Mouse (Mus musculus) cortical plate, adult 2 months (tissue): ENCODE results near the gene Nudt16l1. TPM values are rescaled to one million over a fixed set of nuclear protein-coding genes. Genes with fewer than 3 reads are reported as not detected.

ENCODE experiments used
- H3K27ac ChIP-seq: fragments of 200-500 bp; 2 replicates; pipeline ENCODE4 v1.5.1; 2012; ENCODE audit warnings: low read length, control low read depth, inconsistent platforms; ENCODE audit not compliant: insufficient read depth
- H3K4me1 ChIP-seq: fragments of 200-500 bp; 2 replicates; pipeline ENCODE4 v1.6.1; 2011; ENCODE audit warnings: low read length; ENCODE audit not compliant: control insufficient read depth, insufficient read depth
- H3K4me3 ChIP-seq: fragments of 200-500 bp; 2 replicates; pipeline ENCODE4 v1.5.1; 2011; ENCODE audit warnings: mild to moderate bottlenecking, low read length, control low read depth; ENCODE audit not compliant: insufficient read depth
- CTCF ChIP-seq: fragments of 200-500 bp; IDR thresholded peaks from 2 replicates; pipeline ENCODE4 v1.5.1; 2011; ENCODE audit warnings: mild to moderate bottlenecking, control low read depth, low read length; ENCODE audit not compliant: insufficient read depth; ENCODE audit errors: extremely low read depth
- POLR2A ChIP-seq: fragments of 200-500 bp; IDR thresholded peaks from 2 replicates; pipeline ENCODE4 v1.6.1; 2011; ENCODE audit warnings: mild to moderate bottlenecking, low read length, control low read depth; ENCODE audit not compliant: insufficient read depth; ENCODE audit errors: extremely low read depth
- polyA plus RNA-seq: library from polyadenylated mRNA; depleted of rRNA; stranded (reverse); fragments of >200 nt; gene quantifications from 2 replicates; pipeline ENCODE4 v1.2.3, GENCODE M21; 2012

Nudt16l1 gene
- polyA plus RNA-seq, 1 experiment: 102 TPM

GRCm38 (mm10) chr16:4902390-4902789 is 36.2 kb upstream of the Nudt16l1 start:
- H3K4me1 ChIP-seq: peaks cover 2% of the 10 kb centered on the region; the same call in 1 of the 2 replicates
- H3K4me3 ChIP-seq: no peak overlapping the region
- H3K27ac ChIP-seq: no peak overlapping the region
- no peak for TF ChIP-seq CTCF
- TF ChIP-seq POLR2A: no peak

GRCm38 (mm10) chr16:4903491-4904102 is 35.0 kb upstream of the Nudt16l1 start:
- TF ChIP-seq POLR2A: no peak
- no peak for TF ChIP-seq CTCF
- Histone ChIP-seq H3K27ac (no peak overlapping the region), H3K4me1 (peaks cover 2% of the 10 kb centered on the region; the same call in 1 of the 2 replicates), H3K4me3 (no peak overlapping the region)

GRCm38 (mm10) chr16:4904878-4905277 is 33.7 kb upstream of the Nudt16l1 start:
- H3K27ac ChIP-seq: no peak overlapping the region

GRCm38 (mm10) chr16:4905591-4905990 is 33.0 kb upstream of the Nudt16l1 start:
- H3K4me1 ChIP-seq: peaks cover 2% of the 10 kb centered on the region; the same call in 1 of the 2 replicates
- no peak overlapping the region for H3K4me3 ChIP-seq
- no peak overlapping the region for H3K27ac ChIP-seq
- TF ChIP-seq CTCF (no peak), POLR2A (no peak)

More at GRCm38 (mm10) chr16:4904878-4905277, 33.7 kb upstream of the Nudt16l1 start:
- TF ChIP-seq CTCF (no peak), POLR2A (no peak)
- Histone ChIP-seq H3K4me1 (peaks cover 2% of the 10 kb centered on the region; the same call in 1 of the 2 replicates), H3K4me3 (no peak overlapping the region)

- Histone ChIP-seq H3K4me1 (peaks cover 2% of the 10 kb centered on the region; the same call in 1 of the 2 replicates), H3K27ac (0 out of 2 replicates have a peak overlapping the region, but pooled peaks have one; percentile 12), H3K4me3 (no peak overlapping the region)
- TF ChIP-seq POLR2A (no peak), CTCF (no peak)
These were observed 32.0 kb upstream of the Nudt16l1 start for GRCm38 (mm10) chr16:4906559-4906958.

- no peak for TF ChIP-seq POLR2A
- no peak for TF ChIP-seq CTCF
- H3K4me3 ChIP-seq: no peak overlapping the region
- peaks cover 2% of the 10 kb centered on the region; the same call in 1 of the 2 replicates for H3K4me1 ChIP-seq
- peak overlapping the region; percentile 12 for H3K27ac ChIP-seq
These were observed 31.2 kb upstream of the Nudt16l1 start for GRCm38 (mm10) chr16:4907386-4907785.

- H3K4me1 ChIP-seq: peaks cover 3% of the 10 kb centered on the region; the same call in 1 of the 2 replicates
- H3K27ac ChIP-seq: no peak overlapping the region
- H3K4me3 ChIP-seq: no peak overlapping the region
- no peak for TF ChIP-seq POLR2A
- no peak for TF ChIP-seq CTCF
These were observed 30.6 kb upstream of the Nudt16l1 start for GRCm38 (mm10) chr16:4907972-4908371.

GRCm38 (mm10) chr16:4909745-4910144 is 28.8 kb upstream of the Nudt16l1 start:
- TF ChIP-seq POLR2A: no peak
- TF ChIP-seq CTCF: no peak; the same call in 1 of the 2 replicates
- Histone ChIP-seq H3K4me1 (peaks cover 9% of the 10 kb centered on the region), H3K4me3 (no peak overlapping the region), H3K27ac (no peak overlapping the region)

- Histone ChIP-seq H3K27ac (no peak overlapping the region), H3K4me3 (no peak overlapping the region), H3K4me1 (peaks cover 9% of the 10 kb centered on the region)
- TF ChIP-seq POLR2A (no peak), CTCF (no peak)
These were observed 27.8 kb upstream of the Nudt16l1 start for GRCm38 (mm10) chr16:4910758-4911157.

- TF ChIP-seq POLR2A (no peak), CTCF (no peak)
- Histone ChIP-seq H3K27ac (peak overlapping the region; percentile 45), H3K4me3 (no peak overlapping the region), H3K4me1 (peaks cover 8% of the 10 kb centered on the region)
These were observed 26.4 kb upstream of the Nudt16l1 start for GRCm38 (mm10) chr16:4912074-4912648.

GRCm38 (mm10) chr16:4912907-4913782 is 25.4 kb upstream of the Nudt16l1 start:
- Histone ChIP-seq H3K4me3 (no peak overlapping the region), H3K4me1 (peaks cover 8% of the 10 kb centered on the region), H3K27ac (peak overlapping the region; percentile 45)
- no peak for TF ChIP-seq CTCF
- no peak for TF ChIP-seq POLR2A
